Mouse (Mus musculus) lung, embryonic 16.5 days (tissue): ENCODE measurements around the gene Hist1h2ae. TPM values are rescaled to one million over a fixed set of nuclear protein-coding genes. Genes with fewer than 3 reads are reported as not detected.
A peak's percentile ranks its signal among the peaks of the same experiment; 100 is the strongest.
"Not testable (repeated sequence)": the region's sequence is repeated elsewhere in the genome, so short reads cannot be mapped to it uniquely, and the experiment has no call there.

ENCODE experiments used
- ATAC-seq: fragments of 200-750 bp; cut with Nextera tagmentation; 2 replicates; pipeline ENCODE4 v1.8.0; 2017; ENCODE audit warnings: low read depth, mild to moderate bottlenecking, moderate library complexity
- H3K27ac ChIP-seq: fragments of 300-500 bp; sonication (generic); 2 replicates; pipeline ENCODE4 v1.5.1; 2014; ENCODE audit warnings: mild to moderate bottlenecking, control low read depth, low read length
- H3K27me3 ChIP-seq: fragments of 300-500 bp; sonication (generic); 2 replicates; pipeline ENCODE4 v1.6.1; 2014; ENCODE audit warnings: low read depth, low read length, mixed read lengths; ENCODE audit not compliant: control insufficient read depth, insufficient read depth
- H3K36me3 ChIP-seq: fragments of 300-500 bp; sonication (generic); 2 replicates; pipeline ENCODE4 v1.6.1; 2014; ENCODE audit warnings: low read length; ENCODE audit not compliant: control insufficient read depth, insufficient read depth
- H3K4me1 ChIP-seq: fragments of 300-500 bp; sonication (generic); replicated peaks from 2 replicates; pipeline ENCODE4 v1.6.1; 2014; ENCODE audit warnings: low read length, mixed read lengths; ENCODE audit not compliant: control insufficient read depth, insufficient read depth
- H3K4me2 ChIP-seq: fragments of 300-500 bp; sonication (generic); 2 replicates; pipeline ENCODE4 v1.6.1; 2014; ENCODE audit warnings: low read depth, low read length, control low read depth
- H3K4me3 ChIP-seq: fragments of 300-500 bp; sonication (generic); 2 replicates; pipeline ENCODE4 v1.5.1; 2014; ENCODE audit warnings: mild to moderate bottlenecking, low read length, control low read depth
- H3K9ac ChIP-seq: fragments of 300-500 bp; sonication (generic); 2 replicates; pipeline ENCODE4 v1.6.1; 2014; ENCODE audit warnings: low read length, control low read depth
- H3K9me3 ChIP-seq: fragments of 300-500 bp; sonication (generic); 2 replicates; pipeline ENCODE4 v1.6.1; 2016; ENCODE audit warnings: low read length; ENCODE audit not compliant: control insufficient read depth
- WGBS: fragments of 180-500 bp; shearing (Covaris S2); extraction: QIAGEN DNeasy Blood & Tissue Kit; methylation state at CpG from one replicate; pipeline ENCODE4 v1.1.7; 2014; 5-methylcytosine and 5-hydroxymethylcytosine counted together
- polyA plus RNA-seq: library from polyadenylated mRNA; unstranded; fragments of >200 nt; fragmentation: Nextera tagmentation; extraction: Ambion mirVana; gene quantifications from 2 replicates; pipeline ENCODE4 v1.2.1, GENCODE M21; 2015

The Hist1h2ae gene
- polyA plus RNA-seq, 1 experiment from 2014 or later: 83.6 TPM

DNA sequence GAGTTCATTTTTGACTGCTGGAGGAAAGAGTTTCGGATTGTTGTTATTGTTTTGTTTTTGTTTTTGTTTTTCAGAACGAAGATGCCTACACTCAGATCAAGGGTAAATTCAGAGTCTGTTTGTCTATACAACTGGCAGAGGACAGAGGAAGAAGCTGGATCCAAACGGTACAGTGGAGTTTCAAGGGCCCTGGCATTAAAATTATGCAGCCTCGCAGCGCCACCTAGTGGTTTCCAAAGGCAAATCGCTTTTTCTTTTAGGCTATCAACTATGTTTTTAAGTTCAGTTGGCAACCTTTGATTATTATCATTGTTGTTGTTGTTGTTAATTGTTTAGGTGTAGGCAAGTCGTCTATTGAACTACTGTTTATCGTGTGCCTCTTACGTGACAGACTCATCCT lies 26.9 kb upstream of the Hist1h2ae start:
- no peak for ATAC-seq
- Histone ChIP-seq H3K27ac (no peak overlapping the region), H3K9me3 (no peaks in the 10 kb centered on the region), H3K4me1 (no peaks in the 10 kb centered on the region), H3K27me3 (no peaks in the 10 kb centered on the region), H3K4me3 (no peak overlapping the region), H3K36me3 (no peaks in the 10 kb centered on the region), H3K4me2 (no peak overlapping the region), H3K9ac (no peak overlapping the region)
- 3% methylated on average over 9 of the region's 9 CpGs for WGBS

DNA sequence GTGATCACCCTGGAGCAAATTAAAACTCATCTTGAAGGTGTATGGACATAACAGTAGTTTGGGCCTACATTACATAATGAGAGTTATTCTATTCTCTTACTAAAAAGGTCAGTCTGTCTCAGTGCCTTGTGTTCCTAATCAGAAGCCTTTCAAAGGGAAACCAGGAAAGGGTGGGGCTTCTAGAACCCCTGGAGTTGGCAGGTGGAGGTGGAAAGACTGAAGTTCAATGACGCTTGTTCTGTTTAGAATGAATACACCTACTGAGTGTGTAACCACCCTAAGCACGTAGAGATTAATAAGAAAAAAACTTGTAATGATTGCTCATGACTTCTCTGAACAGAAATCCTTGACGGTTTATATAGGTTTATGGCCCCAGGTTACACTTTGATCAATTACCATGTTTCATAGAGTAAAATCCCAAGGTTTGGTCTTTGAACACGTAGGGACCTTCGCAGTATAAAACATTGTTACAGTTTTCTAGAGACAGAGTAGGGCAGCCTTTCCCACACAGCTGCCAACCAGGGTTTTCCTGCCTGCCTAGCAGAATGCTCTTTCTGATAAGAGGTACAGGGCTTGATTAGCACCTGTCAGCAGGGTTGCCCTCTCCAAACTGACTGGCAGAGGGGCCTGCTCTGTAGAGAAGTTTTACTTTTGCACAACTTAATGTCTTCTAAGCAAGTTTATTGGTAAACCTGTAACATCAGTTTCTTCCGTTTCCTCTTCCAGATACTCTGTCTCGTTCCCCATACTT lies 24.8 kb upstream of the Hist1h2ae start:
- H3K4me1 ChIP-seq: no peaks in the 10 kb centered on the region
- no peak overlapping the region for H3K4me2 ChIP-seq
- WGBS: 80% methylated on average over 7 of the region's 7 CpGs
- no peak overlapping the region for H3K27ac ChIP-seq
- no peaks in the 10 kb centered on the region for H3K27me3 ChIP-seq
- ATAC-seq: no peak
- no peaks in the 10 kb centered on the region for H3K9me3 ChIP-seq
- no peaks in the 10 kb centered on the region for H3K36me3 ChIP-seq
- H3K4me3 ChIP-seq: no peak overlapping the region
- no peak overlapping the region for H3K9ac ChIP-seq

DNA sequence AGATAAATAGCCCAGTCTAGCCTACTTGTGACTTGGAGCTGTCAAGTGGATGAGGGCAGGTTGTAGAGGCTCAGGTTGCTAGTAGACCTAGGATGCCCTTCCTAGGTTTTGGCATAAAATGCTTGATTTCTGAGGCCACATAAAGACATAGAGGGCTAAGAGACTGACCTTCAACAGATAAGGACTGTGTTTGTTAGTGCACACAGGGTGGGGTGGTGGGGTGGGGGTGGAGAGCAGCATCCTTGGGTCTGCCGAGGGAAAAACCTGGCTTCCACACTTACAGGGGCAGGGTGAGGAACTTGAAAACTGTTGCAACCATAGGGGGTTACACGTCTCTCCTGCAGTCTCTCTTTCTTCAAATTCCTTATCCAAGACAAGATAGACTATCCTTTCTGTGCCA lies 24.2 kb upstream of the Hist1h2ae start:
- WGBS: 70% methylated on average over 2 of the region's 2 CpGs
- no peak overlapping the region for H3K9ac ChIP-seq
- H3K4me2 ChIP-seq: no peak overlapping the region
- ATAC-seq: no peak
- no peak overlapping the region for H3K27ac ChIP-seq
- H3K9me3 ChIP-seq: no peaks in the 10 kb centered on the region
- no peaks in the 10 kb centered on the region for H3K27me3 ChIP-seq
- no peaks in the 10 kb centered on the region for H3K36me3 ChIP-seq
- no peaks in the 10 kb centered on the region for H3K4me1 ChIP-seq
- no peak overlapping the region for H3K4me3 ChIP-seq

DNA sequence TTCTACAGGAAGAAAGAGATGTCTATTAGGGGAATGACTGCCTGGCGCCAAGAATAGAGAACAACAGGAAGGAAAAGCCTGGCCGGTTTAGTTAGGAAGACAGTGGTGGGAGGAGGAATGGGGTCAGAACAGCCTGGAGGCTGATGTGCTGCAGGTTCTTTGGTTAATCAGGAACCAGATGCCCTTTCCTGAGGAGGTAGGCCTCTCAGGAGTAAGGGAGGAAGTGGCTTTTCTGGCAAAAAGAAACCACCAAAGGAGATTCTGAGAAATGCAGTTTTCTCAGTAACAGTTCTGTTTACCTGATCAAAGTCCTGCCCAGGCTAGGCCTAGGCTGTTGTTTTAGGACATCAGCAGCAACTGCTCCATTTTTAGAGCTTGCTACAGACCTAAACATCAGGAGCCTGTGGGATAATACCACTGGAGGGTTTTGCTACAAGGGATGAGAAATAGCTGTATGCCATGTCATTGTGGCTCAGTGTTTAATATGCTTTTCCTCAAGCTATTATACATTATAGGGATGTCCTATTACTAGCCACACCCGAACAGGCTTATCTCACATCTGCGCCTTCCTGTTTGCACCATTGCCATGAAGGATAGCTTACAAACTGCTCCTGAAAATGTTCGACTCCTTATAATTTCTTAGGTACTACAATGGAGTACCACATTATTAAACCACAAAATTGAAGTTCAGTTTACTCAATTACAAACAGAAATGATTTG lies 22.2 kb upstream of the Hist1h2ae start:
- Histone ChIP-seq H3K9me3 (no peaks in the 10 kb centered on the region), H3K27me3 (no peaks in the 10 kb centered on the region), H3K4me1 (no peaks in the 10 kb centered on the region), H3K9ac (0 out of 2 replicates have a peak overlapping the region, but pooled peaks have one; percentile 1), H3K36me3 (no peaks in the 10 kb centered on the region), H3K4me2 (no peak overlapping the region), H3K4me3 (no peak overlapping the region), H3K27ac (peak overlapping the region; percentile 87)
- ATAC-seq: peak; percentile 57; the same call in 1 of the 2 replicates
- 55% methylated on average over 5 of the region's 5 CpGs for WGBS

DNA sequence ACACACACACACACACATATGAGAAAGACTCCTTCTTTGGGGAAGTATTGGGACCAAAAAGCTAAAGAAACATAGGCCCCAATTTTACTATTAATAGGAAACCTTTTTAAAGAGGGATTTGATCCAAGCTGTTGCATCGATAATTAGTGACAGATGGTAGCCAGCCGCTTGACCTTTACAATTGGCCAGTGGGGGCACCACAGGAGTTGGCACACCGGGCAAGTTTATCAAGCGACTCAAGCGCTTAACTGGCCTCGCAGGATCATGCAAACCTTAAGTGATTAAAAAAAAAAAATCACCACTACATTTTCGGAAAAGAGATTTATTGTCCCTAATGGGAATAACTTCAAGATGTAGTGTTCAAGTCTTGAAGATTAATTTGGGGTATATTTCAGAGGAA lies 21.6 kb upstream of the Hist1h2ae start:
- 74% methylated on average over 7 of the region's 7 CpGs for WGBS
- ATAC-seq: no peak
- H3K27ac ChIP-seq: peak overlapping the region; percentile 87

DNA sequence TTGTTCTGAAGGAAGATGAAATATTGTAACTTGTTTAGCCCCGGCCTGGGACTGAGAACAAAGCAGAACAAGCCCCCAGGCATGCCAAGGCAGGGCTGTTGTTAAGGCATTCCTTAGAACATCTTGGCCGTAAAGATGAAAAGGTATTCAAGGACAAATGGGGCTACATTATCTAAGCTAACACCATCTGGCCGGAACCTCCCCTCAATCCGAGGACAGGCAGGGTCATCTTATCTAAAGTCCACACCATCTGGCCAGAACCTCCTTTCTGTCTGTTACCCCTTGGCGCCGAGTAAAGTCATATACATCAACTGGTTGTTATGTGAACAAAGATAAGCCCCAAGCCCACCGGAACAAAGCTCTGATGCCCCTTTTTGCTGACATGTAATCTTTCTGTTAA lies 20.9 kb upstream of the Hist1h2ae start:
- not testable (repeated sequence) for H3K27ac ChIP-seq, H3K9ac ChIP-seq, H3K27me3 ChIP-seq, H3K36me3 ChIP-seq, H3K9me3 ChIP-seq, ATAC-seq, H3K4me2 ChIP-seq, H3K4me3 ChIP-seq, H3K4me1 ChIP-seq
- 82% methylated on average over 7 of the region's 7 CpGs for WGBS

More for the DNA sequence above, 21.6 kb upstream of the Hist1h2ae start:
- Histone ChIP-seq H3K36me3 (no peaks in the 10 kb centered on the region), H3K27me3 (no peaks in the 10 kb centered on the region), H3K4me1 (no peaks in the 10 kb centered on the region), H3K4me3 (no peak overlapping the region), H3K4me2 (no peak overlapping the region), H3K9ac (no peak overlapping the region), H3K9me3 (no peaks in the 10 kb centered on the region)

DNA sequence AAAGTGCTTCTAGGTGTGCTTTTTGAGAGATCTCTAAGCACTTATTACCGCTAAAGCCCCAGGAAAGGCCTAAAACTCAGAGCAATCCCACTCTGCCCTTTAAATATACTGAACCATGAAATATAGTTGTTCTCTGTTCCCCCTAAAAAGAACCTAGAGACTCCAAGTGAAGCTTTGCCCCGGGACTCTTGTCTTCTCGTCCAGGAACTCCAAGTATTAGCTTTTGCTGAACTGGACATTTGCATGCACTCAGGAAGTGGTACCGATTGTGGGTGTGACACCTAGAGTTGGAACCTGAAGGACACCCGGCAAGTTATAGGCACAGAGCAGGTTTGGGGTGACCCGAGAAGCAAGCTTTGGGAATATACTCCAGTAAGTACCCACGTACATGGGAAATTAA lies 20.2 kb upstream of the Hist1h2ae start:
- H3K4me2 ChIP-seq: no peak overlapping the region
- no peak for ATAC-seq
- H3K27ac ChIP-seq: no peak overlapping the region
- WGBS: 90% methylated on average over 7 of the region's 7 CpGs
- no peaks in the 10 kb centered on the region for H3K9me3 ChIP-seq
- H3K27me3 ChIP-seq: no peaks in the 10 kb centered on the region
- peaks cover 3% of the 10 kb centered on the region; the same call in 1 of the 2 replicates for H3K4me1 ChIP-seq
- H3K4me3 ChIP-seq: no peak overlapping the region
- H3K36me3 ChIP-seq: no peaks in the 10 kb centered on the region
- no peak overlapping the region for H3K9ac ChIP-seq

DNA sequence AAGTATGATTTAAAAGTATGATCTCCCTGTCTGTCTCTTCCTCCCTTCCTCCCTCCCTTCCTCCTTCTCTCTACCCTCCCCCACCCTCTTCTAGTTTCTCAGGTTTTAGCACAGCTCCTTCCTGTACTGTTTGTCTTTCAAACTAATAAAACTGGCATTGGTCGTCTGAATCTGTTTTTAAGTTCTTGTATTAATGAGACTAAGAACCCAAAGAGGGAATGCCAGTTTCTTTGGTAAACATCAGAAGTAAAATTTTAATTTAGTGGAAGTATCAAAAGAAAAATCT lies 15.9 kb upstream of the Hist1h2ae start:
- Histone ChIP-seq H3K27me3 (no peaks in the 10 kb centered on the region), H3K27ac (peak overlapping the region; percentile 98), H3K4me1 (peaks cover 21% of the 10 kb centered on the region), H3K4me3 (peak overlapping the region; percentile 41), H3K4me2 (peak overlapping the region; percentile 70), H3K36me3 (no peaks in the 10 kb centered on the region), H3K9me3 (no peaks in the 10 kb centered on the region), H3K9ac (peak overlapping the region; percentile 69)
- WGBS: 0% methylated on average over 1 of the region's 1 CpGs
- ATAC-seq: no peak

DNA sequence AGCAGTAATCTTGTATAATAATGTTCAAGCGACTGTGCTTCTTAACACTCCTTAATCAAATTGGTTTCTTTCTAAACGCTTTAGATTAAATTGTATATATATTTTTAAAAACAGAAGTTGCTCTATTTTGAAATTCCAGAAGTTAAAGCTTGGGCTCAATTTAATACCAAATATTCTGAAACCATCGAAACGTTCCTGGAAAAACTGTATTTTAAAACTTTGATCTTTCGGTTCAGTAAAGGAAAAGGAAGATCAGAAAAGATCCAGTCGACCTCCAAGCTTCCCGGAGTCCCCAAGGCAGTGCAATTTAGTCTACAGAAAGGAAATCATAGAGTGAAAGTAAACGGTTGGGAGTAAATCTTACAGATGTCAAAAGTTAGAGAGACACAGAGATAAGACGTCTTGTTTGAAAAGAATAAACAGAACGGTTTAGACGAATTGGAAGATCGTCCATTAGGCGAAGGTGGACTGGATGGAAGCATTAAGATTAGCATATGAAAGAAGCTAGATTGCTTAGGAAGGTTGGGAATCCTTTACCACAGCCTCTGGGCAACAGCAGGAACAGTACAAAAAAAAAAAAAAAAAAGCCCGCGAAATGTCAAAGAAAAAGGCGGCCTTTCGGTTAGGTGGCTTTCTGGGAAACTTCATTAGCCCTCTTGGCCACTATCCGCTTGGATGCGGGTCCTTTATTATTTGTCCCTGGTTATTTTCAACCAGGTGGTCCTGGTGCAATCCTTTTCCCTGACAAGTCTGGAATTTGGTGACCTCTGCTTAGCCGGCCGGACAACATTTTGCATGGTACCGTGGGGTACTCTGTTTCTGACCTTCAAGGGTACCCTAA lies 15.3 kb upstream of the Hist1h2ae start:
- ATAC-seq: no peak
- Histone ChIP-seq H3K4me3 (peak overlapping the region; percentile 41), H3K27me3 (no peaks in the 10 kb centered on the region), H3K27ac (peak overlapping the region; percentile 98), H3K9ac (peak overlapping the region; percentile 69), H3K4me1 (peaks cover 21% of the 10 kb centered on the region), H3K9me3 (no peaks in the 10 kb centered on the region), H3K4me2 (peak overlapping the region; percentile 70), H3K36me3 (no peaks in the 10 kb centered on the region)
- WGBS: 1% methylated on average over 22 of the region's 22 CpGs
